Mouse (Mus musculus): ENCODE measurements at regions not wholly inside any gene's neighbourhood (a gene's known extent, or its start where the extent isn't known, plus 50 kb on each side); places are given as distances from the start of the nearest gene placed in this dataset.

DNA sequence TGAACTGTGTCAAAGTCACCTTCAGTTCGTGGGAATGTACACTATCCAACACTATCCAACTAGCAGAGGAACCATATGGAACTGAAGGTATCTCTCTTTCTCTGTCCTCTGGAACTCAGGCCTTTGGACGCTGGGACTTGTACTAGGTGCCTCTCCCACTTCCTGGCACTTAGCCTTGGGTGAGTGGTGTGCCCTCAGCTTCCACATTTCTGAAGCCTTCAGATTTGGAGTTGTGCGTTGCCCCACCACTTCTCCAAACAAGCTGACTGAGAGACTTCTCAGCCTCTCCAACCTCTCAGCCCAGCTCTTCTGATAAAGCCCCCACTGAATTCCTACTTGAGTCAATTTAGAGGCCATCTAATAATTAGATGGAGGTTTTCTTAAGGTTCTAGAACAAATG, 106.2 kb downstream of the Bcl2l11 start:
- H3K36me3 ChIP-seq (ENCODE audit: insufficient read depth, low read length): no peaks in the 10 kb centered on the region
- TF ChIP-seq POU5F1 (IDR thresholded peaks at IDR 0.05; ENCODE audit: borderline replicate concordance, low read length) (no peak), NANOG (IDR thresholded peaks at IDR 0.05; ENCODE audit: borderline replicate concordance, low read length) (no peak), CTCF (conservative IDR thresholded peaks at IDR 0.05; ENCODE audit: low read length) (no peak)
- peaks cover 27% of the 10 kb centered on the region for H3K4me1 ChIP-seq (replicated peaks; ENCODE audit: low read depth, low read length)
- H3K4me3 ChIP-seq (replicated peaks; ENCODE audit: low read length): no peak overlapping the region
- no peaks in the 10 kb centered on the region for H3K27me3 ChIP-seq (ENCODE audit: insufficient read depth, low read length)
- H3K9me3 ChIP-seq (ENCODE audit: low read length): no peaks in the 10 kb centered on the region

DNA sequence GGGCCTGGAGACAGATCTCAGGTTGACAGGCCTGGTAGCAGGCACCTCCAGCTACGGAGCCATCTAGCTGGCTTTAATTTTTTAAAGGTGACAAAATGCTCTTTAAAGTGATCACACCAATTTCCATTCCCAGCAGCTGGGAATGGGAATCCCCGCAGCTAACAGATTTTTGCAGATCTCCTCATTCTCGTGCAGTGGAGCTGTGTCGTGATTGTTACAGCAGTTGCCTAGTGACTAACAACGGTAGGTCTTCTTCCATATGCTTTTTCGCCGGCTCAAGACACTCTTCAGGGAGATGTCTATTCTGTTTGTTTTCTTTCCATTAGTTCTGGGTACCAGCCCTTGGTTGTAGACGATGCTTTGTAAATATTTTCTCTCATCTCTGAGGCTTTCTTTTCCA, 109.3 kb downstream of the Bcl2l11 start:
- Histone ChIP-seq H3K4me3 (replicated peaks; ENCODE audit: low read length) (no peak overlapping the region), H3K27me3 (ENCODE audit: insufficient read depth, low read length) (no peaks in the 10 kb centered on the region), H3K36me3 (ENCODE audit: insufficient read depth, low read length) (no peaks in the 10 kb centered on the region), H3K4me1 (replicated peaks; ENCODE audit: low read depth, low read length) (peaks cover 44% of the 10 kb centered on the region), H3K9me3 (ENCODE audit: low read length) (peaks cover 3% of the 10 kb centered on the region; the same call in 1 of the 2 replicates)
- TF ChIP-seq POU5F1 (IDR thresholded peaks at IDR 0.05; ENCODE audit: borderline replicate concordance, low read length) (no peak), NANOG (IDR thresholded peaks at IDR 0.05; ENCODE audit: borderline replicate concordance, low read length) (no peak), CTCF (conservative IDR thresholded peaks at IDR 0.05; ENCODE audit: low read length) (no peak)

DNA sequence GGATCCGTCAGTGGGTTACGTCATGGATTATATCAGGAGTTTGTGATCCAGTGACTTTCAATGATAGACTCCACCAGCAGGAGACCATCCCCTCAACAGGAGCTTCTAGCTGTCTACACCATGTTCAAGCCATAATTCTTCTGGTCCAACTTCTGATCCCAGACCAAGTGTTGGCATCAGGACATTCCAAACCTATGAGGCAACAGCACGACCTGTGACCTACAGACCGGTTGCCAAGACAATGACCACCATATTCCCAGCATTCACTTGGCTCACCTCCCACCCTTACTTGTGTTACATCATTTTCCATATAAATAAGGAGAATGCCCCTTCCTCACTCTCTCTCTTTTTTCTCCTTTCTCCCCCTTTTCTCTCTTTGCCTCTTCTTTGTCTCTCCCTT, 113.6 kb downstream of the Bcl2l11 start:
- H3K9me3 ChIP-seq (ENCODE audit: low read length): peaks cover 3% of the 10 kb centered on the region; the same call in 1 of the 2 replicates
- no peaks in the 10 kb centered on the region for H3K36me3 ChIP-seq (ENCODE audit: insufficient read depth, low read length)
- no peak for TF ChIP-seq NANOG (IDR thresholded peaks at IDR 0.05; ENCODE audit: borderline replicate concordance, low read length)
- no peak for TF ChIP-seq CTCF (conservative IDR thresholded peaks at IDR 0.05; ENCODE audit: low read length)
- TF ChIP-seq POU5F1 (IDR thresholded peaks at IDR 0.05; ENCODE audit: borderline replicate concordance, low read length): no peak
- H3K4me3 ChIP-seq (replicated peaks; ENCODE audit: low read length): no peak overlapping the region
- H3K4me1 ChIP-seq (replicated peaks; ENCODE audit: low read depth, low read length): peaks cover 66% of the 10 kb centered on the region
- H3K27me3 ChIP-seq (ENCODE audit: insufficient read depth, low read length): no peaks in the 10 kb centered on the region

DNA sequence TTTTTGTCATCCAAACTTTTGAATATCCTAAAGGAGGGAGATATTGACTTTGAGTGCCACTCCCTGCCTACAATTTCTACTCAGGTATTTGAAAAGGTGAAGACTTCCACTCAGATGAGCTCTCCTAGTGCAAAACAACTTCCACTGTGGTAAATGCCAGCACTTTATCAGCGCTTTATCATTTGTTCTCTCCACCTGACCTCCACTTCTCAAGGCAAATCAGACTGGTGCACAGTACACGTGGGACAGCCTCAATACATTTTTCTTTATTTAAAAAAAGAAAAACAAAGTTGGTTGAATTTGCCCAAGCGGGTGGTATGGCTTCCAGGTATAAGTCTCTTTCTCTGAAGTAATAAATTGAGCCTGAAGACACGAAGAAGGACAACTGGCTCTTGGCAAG, 114.2 kb downstream of the Bcl2l11 start:
- Histone ChIP-seq H3K36me3 (ENCODE audit: insufficient read depth, low read length) (no peaks in the 10 kb centered on the region), H3K4me1 (replicated peaks; ENCODE audit: low read depth, low read length) (peaks cover 67% of the 10 kb centered on the region), H3K9me3 (ENCODE audit: low read length) (peaks cover 3% of the 10 kb centered on the region; the same call in 1 of the 2 replicates), H3K4me3 (replicated peaks; ENCODE audit: low read length) (peak overlapping the region; percentile 8; the same call in 1 of the 2 replicates), H3K27me3 (ENCODE audit: insufficient read depth, low read length) (no peaks in the 10 kb centered on the region)
- no peak for TF ChIP-seq NANOG (IDR thresholded peaks at IDR 0.05; ENCODE audit: borderline replicate concordance, low read length)
- no peak for TF ChIP-seq CTCF (conservative IDR thresholded peaks at IDR 0.05; ENCODE audit: low read length)
- TF ChIP-seq POU5F1 (IDR thresholded peaks at IDR 0.05; ENCODE audit: borderline replicate concordance, low read length): no peak

DNA sequence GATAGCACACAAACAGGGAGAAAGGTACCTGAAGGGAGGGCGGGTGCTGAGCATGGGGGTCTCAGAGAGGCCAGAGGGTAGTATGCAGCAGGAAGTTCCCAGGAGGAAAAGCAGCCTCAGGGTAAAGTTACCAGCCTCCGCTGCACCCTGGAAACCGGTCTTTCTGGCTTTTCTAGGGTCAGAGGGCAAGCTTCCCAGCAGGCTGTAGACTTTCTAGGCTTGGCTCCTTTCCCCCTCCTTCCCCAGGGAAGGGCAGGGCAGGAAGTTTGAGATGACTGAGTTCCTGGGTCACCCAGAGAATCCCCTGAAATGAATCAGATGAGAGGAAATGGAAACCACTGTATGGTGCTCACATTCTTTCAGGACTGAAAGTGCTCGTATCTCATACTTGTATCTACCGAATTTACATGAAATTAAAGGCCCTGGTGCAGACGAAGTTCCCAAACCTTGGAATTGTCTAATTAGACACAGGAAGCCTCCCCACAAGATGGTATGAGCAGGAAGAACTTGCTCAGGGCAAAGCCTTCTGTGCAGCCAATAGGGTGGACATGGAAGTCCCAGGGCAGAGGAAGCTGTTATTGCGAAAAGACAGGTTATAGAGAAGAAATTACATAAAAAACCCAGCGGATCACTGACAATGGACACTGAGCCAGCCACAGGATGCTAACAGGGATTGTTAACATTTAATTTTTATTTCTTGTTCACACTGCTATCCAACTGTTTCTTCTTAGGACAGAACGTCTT, 114.9 kb downstream of the Bcl2l11 start:
- no peak for TF ChIP-seq CTCF (conservative IDR thresholded peaks at IDR 0.05; ENCODE audit: low read length)
- no peak for TF ChIP-seq NANOG (IDR thresholded peaks at IDR 0.05; ENCODE audit: borderline replicate concordance, low read length)
- no peak for TF ChIP-seq POU5F1 (IDR thresholded peaks at IDR 0.05; ENCODE audit: borderline replicate concordance, low read length)
- no peaks in the 10 kb centered on the region for H3K36me3 ChIP-seq (ENCODE audit: insufficient read depth, low read length)
- H3K4me3 ChIP-seq (replicated peaks; ENCODE audit: low read length): peak overlapping the region; percentile 45
- peaks cover 3% of the 10 kb centered on the region; the same call in 1 of the 2 replicates for H3K9me3 ChIP-seq (ENCODE audit: low read length)
- peaks cover 71% of the 10 kb centered on the region for H3K4me1 ChIP-seq (replicated peaks; ENCODE audit: low read depth, low read length)
- no peaks in the 10 kb centered on the region for H3K27me3 ChIP-seq (ENCODE audit: insufficient read depth, low read length)

DNA sequence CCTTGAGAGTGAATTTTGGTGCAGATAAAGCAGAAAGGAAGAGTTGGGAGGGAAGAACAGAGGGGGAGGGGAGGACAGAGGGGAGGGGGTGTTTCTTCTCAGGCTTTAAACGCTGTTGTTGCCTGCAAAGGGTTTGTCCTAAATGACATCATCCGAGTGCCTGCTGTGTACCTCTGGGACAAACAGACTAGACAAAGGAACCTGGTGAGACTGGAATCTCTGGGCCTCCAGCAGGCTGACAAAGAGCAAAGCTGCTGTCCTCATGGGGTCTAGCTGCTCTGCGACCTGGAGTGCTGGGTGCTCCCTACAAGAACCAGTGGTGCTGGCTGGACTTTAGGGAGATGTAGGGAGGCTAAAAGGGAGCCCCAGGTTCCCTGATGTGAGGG, 115.4 kb downstream of the Bcl2l11 start:
- Histone ChIP-seq H3K36me3 (ENCODE audit: insufficient read depth, low read length) (no peaks in the 10 kb centered on the region), H3K4me1 (replicated peaks; ENCODE audit: low read depth, low read length) (peaks cover 72% of the 10 kb centered on the region), H3K9me3 (ENCODE audit: low read length) (peaks cover 3% of the 10 kb centered on the region; the same call in 1 of the 2 replicates), H3K27me3 (ENCODE audit: insufficient read depth, low read length) (no peaks in the 10 kb centered on the region), H3K4me3 (replicated peaks; ENCODE audit: low read length) (peak overlapping the region; percentile 45)
- TF ChIP-seq POU5F1 (IDR thresholded peaks at IDR 0.05; ENCODE audit: borderline replicate concordance, low read length) (no peak), CTCF (conservative IDR thresholded peaks at IDR 0.05; ENCODE audit: low read length) (no peak), NANOG (IDR thresholded peaks at IDR 0.05; ENCODE audit: borderline replicate concordance, low read length) (no peak)

DNA sequence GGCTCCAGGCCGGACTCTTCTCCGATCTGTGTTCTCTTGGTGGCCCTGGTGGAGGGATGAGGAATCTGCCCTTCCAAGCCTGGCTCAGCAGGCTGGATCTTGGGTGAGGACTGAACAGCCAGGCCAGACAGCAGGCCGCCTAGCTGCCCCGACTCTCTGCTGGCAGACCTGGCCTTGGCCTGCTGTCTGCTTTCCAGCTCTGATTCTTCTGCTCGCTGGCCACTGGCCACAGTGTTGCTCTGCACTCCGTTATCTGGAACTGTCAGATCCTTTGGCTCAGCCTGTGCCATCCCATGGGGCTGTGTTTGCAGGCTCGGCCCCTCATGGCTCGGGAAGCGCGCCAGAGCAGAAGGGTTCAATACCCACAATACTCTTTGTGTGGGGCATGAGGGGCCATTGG, 119.7 kb downstream of the Bcl2l11 start:
- TF ChIP-seq CTCF (conservative IDR thresholded peaks at IDR 0.05; ENCODE audit: low read length): no peak; the same call in 1 of the 2 replicates
- TF ChIP-seq NANOG (IDR thresholded peaks at IDR 0.05; ENCODE audit: borderline replicate concordance, low read length): no peak
- TF ChIP-seq POU5F1 (IDR thresholded peaks at IDR 0.05; ENCODE audit: borderline replicate concordance, low read length): no peak
- Histone ChIP-seq H3K4me3 (replicated peaks; ENCODE audit: low read length) (no peak overlapping the region), H3K9me3 (ENCODE audit: low read length) (peaks cover 12% of the 10 kb centered on the region), H3K27me3 (ENCODE audit: insufficient read depth, low read length) (no peaks in the 10 kb centered on the region), H3K4me1 (replicated peaks; ENCODE audit: low read depth, low read length) (peaks cover 50% of the 10 kb centered on the region), H3K36me3 (ENCODE audit: insufficient read depth, low read length) (no peaks in the 10 kb centered on the region)

DNA sequence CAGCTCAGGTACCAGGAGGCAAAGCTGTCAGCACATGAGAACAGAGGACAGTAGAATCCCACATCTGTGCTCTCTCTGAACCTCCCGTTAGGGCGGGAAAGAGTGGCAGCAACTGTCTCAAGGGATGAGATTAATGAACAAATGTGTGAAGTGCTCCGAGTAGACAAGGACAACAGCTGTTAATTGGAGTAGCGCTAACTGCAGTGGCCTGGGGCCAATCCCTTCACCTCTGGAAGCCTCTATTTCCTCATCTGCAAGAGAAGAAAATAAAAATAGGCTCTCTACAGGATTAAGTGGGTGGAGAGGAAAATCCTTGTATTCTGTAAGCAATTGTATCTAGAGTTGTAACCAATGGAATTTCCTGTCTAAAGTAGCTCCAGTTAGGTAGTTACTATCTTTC, 122.1 kb downstream of the Bcl2l11 start:
- Histone ChIP-seq H3K9me3 (ENCODE audit: low read length) (peaks cover 12% of the 10 kb centered on the region), H3K4me3 (replicated peaks; ENCODE audit: low read length) (no peak overlapping the region), H3K4me1 (replicated peaks; ENCODE audit: low read depth, low read length) (peaks cover 28% of the 10 kb centered on the region), H3K36me3 (ENCODE audit: insufficient read depth, low read length) (no peaks in the 10 kb centered on the region), H3K27me3 (ENCODE audit: insufficient read depth, low read length) (no peaks in the 10 kb centered on the region)
- no peak for TF ChIP-seq CTCF (conservative IDR thresholded peaks at IDR 0.05; ENCODE audit: low read length)
- TF ChIP-seq NANOG (IDR thresholded peaks at IDR 0.05; ENCODE audit: borderline replicate concordance, low read length): no peak
- TF ChIP-seq POU5F1 (IDR thresholded peaks at IDR 0.05; ENCODE audit: borderline replicate concordance, low read length): no peak

All from E14TG2a.4 (cell line).